Mouse (Mus musculus) forebrain, embryonic 11.5 days (tissue): Measurements from ENCODE around the gene Mcur1. TPM values are rescaled to one million over a fixed set of nuclear protein-coding genes. Genes with fewer than 3 reads are reported as not detected.

Experiments used
- ATAC-seq: fragments of 200-750 bp; cut with Nextera tagmentation; replicated peaks from 2 replicates; pipeline ENCODE4 v1.8.0; 2017; ENCODE audit warnings: moderate TSS enrichment; ENCODE audit not compliant: low FRiP score
- DNase-seq: peaks from one replicate; pipeline ENCODE4 v3.0.0-alpha.2; 2017; ENCODE audit warnings: low spot score
- H3K27ac ChIP-seq: fragments of 300-500 bp; sonication (generic); 2 replicates; pipeline ENCODE4 v1.5.1; 2014; ENCODE audit warnings: low read depth, low read length
- H3K27me3 ChIP-seq: fragments of 300-500 bp; sonication (generic); 2 replicates; pipeline ENCODE4 v1.6.1; 2014; ENCODE audit warnings: mild to moderate bottlenecking, low read length, mixed read lengths; ENCODE audit not compliant: control insufficient read depth, insufficient read depth
- H3K36me3 ChIP-seq: fragments of 300-500 bp; sonication (generic); 2 replicates; pipeline ENCODE4 v1.6.1; 2014; ENCODE audit warnings: mild to moderate bottlenecking, low read length, moderate library complexity, mixed read lengths; ENCODE audit not compliant: control insufficient read depth, insufficient read depth
- H3K4me1 ChIP-seq: fragments of 300-500 bp; sonication (generic); replicated peaks from 2 replicates; pipeline ENCODE4 v1.6.1; 2014; ENCODE audit warnings: low read length, mixed read lengths; ENCODE audit not compliant: control insufficient read depth, insufficient read depth
- H3K4me2 ChIP-seq: fragments of 300-500 bp; sonication (generic); 2 replicates; pipeline ENCODE4 v1.6.1; 2014; ENCODE audit warnings: low read depth, mild to moderate bottlenecking, low read length, moderate library complexity, mixed read lengths; ENCODE audit not compliant: severe bottlenecking
- H3K4me3 ChIP-seq: fragments of 300-500 bp; sonication (generic); 2 replicates; pipeline ENCODE4 v1.5.1; 2014; ENCODE audit warnings: low read depth, low read length
- H3K9ac ChIP-seq: fragments of 300-500 bp; sonication (generic); 2 replicates; pipeline ENCODE4 v1.6.1; 2014; ENCODE audit warnings: low read length
- H3K9me3 ChIP-seq: fragments of 300-500 bp; sonication (generic); 2 replicates; pipeline ENCODE4 v1.6.1; 2016; ENCODE audit warnings: low read length, mixed read lengths; ENCODE audit not compliant: control insufficient read depth
- WGBS: fragments of 180-500 bp; shearing (Covaris S2); extraction: QIAGEN DNeasy Blood & Tissue Kit; methylation state at CpG from one replicate; pipeline ENCODE4 v1.1.7; 2014; 5-methylcytosine and 5-hydroxymethylcytosine counted together
- polyA plus RNA-seq: library from polyadenylated mRNA; unstranded; fragments of >200 nt; fragmentation: Nextera tagmentation; extraction: Ambion mirVana; gene quantifications from 2 replicates; pipeline ENCODE4 v1.2.1, GENCODE M21; 2014

The Mcur1 gene
- 12.2 and 12.9 TPM in 2 replicates for polyA plus RNA-seq

- Histone ChIP-seq H3K4me3 (peak within 1 kb of the TSS; percentile 68), H3K4me2 (peak within 1 kb of the TSS; percentile 96), H3K9me3 (no peaks in the 10 kb centered on the region), H3K27me3 (no peaks in the 10 kb centered on the region), H3K9ac (peak within 1 kb of the TSS; percentile 80), H3K36me3 (no peaks in the 10 kb centered on the region), H3K27ac (peak within 1 kb of the TSS; percentile 71), H3K4me1 (no peaks in the 10 kb centered on the region)
- DNase-seq (peak; percentile 97), ATAC-seq (peak; percentile 97)
- WGBS = under 1% methylated on average over 88 of the region's 100 CpGs
Measured at GRCm38 (mm10) chr13:43559711-43560457, at the start of gene Mcur1. Gene Mcur1 (minus strand): TSS chr13:43560191.

DNA sequence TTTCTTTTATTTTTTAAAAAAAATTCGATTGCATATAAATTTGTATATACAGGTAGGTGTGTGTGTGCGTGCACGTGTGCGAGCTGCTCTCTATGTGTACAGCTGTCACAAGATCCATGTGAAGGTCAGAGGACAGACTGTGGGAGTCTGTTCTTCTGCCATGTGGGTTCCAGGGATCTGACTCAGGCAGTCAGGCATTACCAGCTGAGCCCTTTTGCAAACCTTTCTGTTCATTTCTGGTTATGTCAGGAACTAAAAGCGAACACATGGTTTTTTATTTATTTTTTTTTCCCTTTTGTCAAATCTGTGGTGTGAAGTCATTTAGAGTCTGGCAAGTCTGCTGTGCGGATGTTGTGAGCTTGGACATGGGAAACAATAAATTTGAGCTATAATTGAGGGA lies 48.9 kb upstream of the Mcur1 start:
- DNase-seq (no peak), ATAC-seq (no peak)
- H3K36me3 ChIP-seq = no peaks in the 10 kb centered on the region
- H3K9ac ChIP-seq = no peak overlapping the region
- H3K4me2 ChIP-seq = no peak overlapping the region
- no peaks in the 10 kb centered on the region for H3K9me3 ChIP-seq
- WGBS = 83% methylated on average over 6 of the region's 6 CpGs
- H3K27me3 ChIP-seq = no peaks in the 10 kb centered on the region
- H3K4me3 ChIP-seq = no peak overlapping the region
- no peaks in the 10 kb centered on the region for H3K4me1 ChIP-seq
- H3K27ac ChIP-seq = no peak overlapping the region

- ATAC-seq (no peak), DNase-seq (no peak)
- Histone ChIP-seq H3K4me2 (no peak overlapping the region), H3K27ac (no peak overlapping the region), H3K9ac (no peak overlapping the region), H3K4me1 (no peaks in the 10 kb centered on the region), H3K36me3 (no peaks in the 10 kb centered on the region), H3K9me3 (no peaks in the 10 kb centered on the region), H3K4me3 (no peak overlapping the region), H3K27me3 (no peaks in the 10 kb centered on the region)
- WGBS = 80% methylated on average over 13 of the region's 13 CpGs
Measured at GRCm38 (mm10) chr13:43603042-43603441, 43.1 kb upstream of the Mcur1 start.

DNA sequence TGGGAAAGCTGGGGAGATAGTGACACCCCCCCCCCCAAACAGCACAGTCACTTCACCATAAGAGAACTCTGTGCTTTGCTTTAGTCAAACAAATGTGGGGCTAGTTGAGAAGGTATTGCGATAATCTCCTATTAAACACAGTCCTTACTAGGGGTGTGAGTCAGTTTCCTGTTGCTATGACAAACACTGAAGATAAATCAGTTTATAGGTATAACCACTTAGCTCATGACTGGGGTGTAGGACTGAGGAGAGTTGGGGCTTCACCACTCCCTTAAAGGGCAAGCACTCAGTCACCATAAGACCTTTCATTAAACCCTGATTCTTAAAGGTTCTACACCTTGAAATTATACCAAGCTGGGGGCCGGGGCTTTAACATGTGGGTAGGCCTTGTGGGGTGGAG lies 42.4 kb upstream of the Mcur1 start:
- no peaks in the 10 kb centered on the region for H3K36me3 ChIP-seq
- H3K4me2 ChIP-seq = no peak overlapping the region
- no peak overlapping the region for H3K27ac ChIP-seq
- DNase-seq (no peak), ATAC-seq (no peak)
- H3K4me3 ChIP-seq = no peak overlapping the region
- H3K27me3 ChIP-seq = no peaks in the 10 kb centered on the region
- no peak overlapping the region for H3K9ac ChIP-seq
- 90% methylated on average over 2 of the region's 2 CpGs for WGBS
- H3K9me3 ChIP-seq = no peaks in the 10 kb centered on the region
- H3K4me1 ChIP-seq = no peaks in the 10 kb centered on the region

GRCm38 (mm10) chr13:43600967-43601366 lies 41.0 kb upstream of the Mcur1 start:
- no peak for ATAC-seq

DNA sequence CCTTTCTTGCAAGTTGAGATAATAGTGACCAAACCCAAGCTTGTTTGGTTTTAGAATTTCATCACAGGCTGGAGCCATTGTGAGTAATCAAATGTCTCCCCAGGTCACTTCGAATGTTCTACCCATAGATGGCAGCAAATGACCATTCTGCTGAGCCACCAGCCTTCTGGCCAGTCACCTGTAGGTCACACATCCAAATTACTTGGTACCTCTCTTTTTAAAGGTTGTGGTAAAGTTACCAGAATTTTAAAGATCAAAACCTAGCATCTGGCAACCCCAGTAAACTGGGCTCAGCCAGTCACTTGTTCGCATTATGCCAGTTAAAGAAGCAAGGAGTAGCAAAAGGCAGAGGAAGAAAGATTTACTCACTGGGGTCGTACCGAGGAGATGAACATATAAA lies 35.9 kb upstream of the Mcur1 start:
- WGBS = 61% methylated on average over 4 of the region's 4 CpGs
- no peaks in the 10 kb centered on the region for H3K36me3 ChIP-seq
- H3K9ac ChIP-seq = no peak overlapping the region
- no peaks in the 10 kb centered on the region for H3K9me3 ChIP-seq
- DNase-seq = peak; percentile 68
- H3K27ac ChIP-seq = no peak overlapping the region
- H3K27me3 ChIP-seq = no peaks in the 10 kb centered on the region
- no peak for ATAC-seq
- H3K4me2 ChIP-seq = no peak overlapping the region
- H3K4me3 ChIP-seq = no peak overlapping the region
- H3K4me1 ChIP-seq = no peaks in the 10 kb centered on the region

More at GRCm38 (mm10) chr13:43600967-43601366, 41.0 kb upstream of the Mcur1 start:
- Histone ChIP-seq H3K27ac (no peak overlapping the region), H3K9ac (no peak overlapping the region), H3K4me3 (no peak overlapping the region), H3K9me3 (no peaks in the 10 kb centered on the region), H3K27me3 (no peaks in the 10 kb centered on the region), H3K36me3 (no peaks in the 10 kb centered on the region), H3K4me2 (no peak overlapping the region), H3K4me1 (no peaks in the 10 kb centered on the region)
- DNase-seq = no peak
- WGBS = 92% methylated on average over 6 of the region's 6 CpGs

DNA sequence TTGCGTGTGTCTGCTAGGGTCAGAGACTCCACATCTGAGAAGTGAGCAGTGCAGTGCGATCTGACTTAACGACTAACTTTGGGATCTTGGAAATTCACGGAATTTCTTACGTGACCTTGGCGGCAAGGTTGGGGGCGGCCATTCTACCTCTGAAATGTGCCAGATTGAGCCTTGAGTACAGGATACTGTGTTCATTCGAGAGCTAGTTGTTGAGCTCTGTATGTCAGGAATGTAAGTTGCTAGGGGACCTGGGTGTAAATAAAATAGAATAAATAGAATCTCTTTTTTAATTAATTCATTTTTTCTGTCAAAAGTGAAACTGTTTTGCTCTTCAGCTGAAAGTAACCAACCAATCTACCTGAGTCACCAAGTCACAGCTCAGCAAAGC lies 32.7 kb upstream of the Mcur1 start:
- H3K4me2 ChIP-seq = no peak overlapping the region
- no peaks in the 10 kb centered on the region for H3K27me3 ChIP-seq
- no peak for DNase-seq
- H3K9me3 ChIP-seq = no peaks in the 10 kb centered on the region
- ATAC-seq = no peak
- no peak overlapping the region for H3K9ac ChIP-seq
- no peaks in the 10 kb centered on the region for H3K36me3 ChIP-seq
- WGBS = 72% methylated on average over 8 of the region's 8 CpGs
- H3K4me1 ChIP-seq = no peaks in the 10 kb centered on the region
- H3K4me3 ChIP-seq = no peak overlapping the region
- H3K27ac ChIP-seq = no peak overlapping the region

GRCm38 (mm10) chr13:43591828-43592680 lies 32.1 kb upstream of the Mcur1 start:
- Histone ChIP-seq H3K36me3 (no peaks in the 10 kb centered on the region), H3K4me3 (no peak overlapping the region), H3K9me3 (no peaks in the 10 kb centered on the region), H3K27ac (no peak overlapping the region), H3K4me2 (no peak overlapping the region), H3K4me1 (no peaks in the 10 kb centered on the region), H3K9ac (no peak overlapping the region), H3K27me3 (no peaks in the 10 kb centered on the region)
- WGBS = 69% methylated on average over 28 of the region's 28 CpGs
- peak; percentile 49 for DNase-seq
- ATAC-seq = no peak
